Mouse (Mus musculus) olfactory bulb, adult 2 months (tissue): Measurements from ENCODE around the gene Ttf1. TPM values are rescaled to one million over a fixed set of nuclear protein-coding genes. Genes with fewer than 3 reads are reported as not detected.

ENCODE experiments used
- H3K27ac ChIP-seq: fragments of 200-500 bp; 2 replicates; pipeline ENCODE4 v1.5.1; 2012; ENCODE audit warnings: low read depth, low read length; ENCODE audit not compliant: insufficient read depth
- H3K4me1 ChIP-seq: fragments of 200-500 bp; 2 replicates; pipeline ENCODE4 v1.6.1; 2012; ENCODE audit warnings: low read length; ENCODE audit not compliant: control insufficient read depth, insufficient read depth
- H3K4me3 ChIP-seq: fragments of 200-500 bp; 2 replicates; pipeline ENCODE4 v1.5.1; 2012; ENCODE audit warnings: mild to moderate bottlenecking, low read depth, low read length, moderate library complexity; ENCODE audit not compliant: insufficient read depth
- CTCF ChIP-seq: fragments of 200-500 bp; IDR thresholded peaks from 2 replicates; pipeline ENCODE4 v1.5.1; 2012; ENCODE audit warnings: low read depth, mild to moderate bottlenecking, low read length, moderate library complexity; ENCODE audit not compliant: insufficient read depth
- POLR2A ChIP-seq: fragments of 200-500 bp; IDR thresholded peaks from 2 replicates; pipeline ENCODE4 v1.6.1; 2012; ENCODE audit warnings: mild to moderate bottlenecking, low read depth, low read length, moderate library complexity; ENCODE audit not compliant: insufficient read depth
- WGBS: fragments of 180-500 bp; shearing (Covaris S2); methylation state at CpG from one replicate; pipeline ENCODE4 v1.1.7; 2018; 5-methylcytosine and 5-hydroxymethylcytosine counted together
- polyA plus RNA-seq: library from polyadenylated mRNA; stranded (reverse); fragments of >200 nt; gene quantifications from 2 replicates; pipeline ENCODE4 v1.2.4, GENCODE M21; 2012; ENCODE audit warnings: low replicate concordance; ENCODE audit not compliant: missing spikeins, insufficient read depth, insufficient read length

The Ttf1 gene
- polyA plus RNA-seq, 1 experiment, result not detected

DNA sequence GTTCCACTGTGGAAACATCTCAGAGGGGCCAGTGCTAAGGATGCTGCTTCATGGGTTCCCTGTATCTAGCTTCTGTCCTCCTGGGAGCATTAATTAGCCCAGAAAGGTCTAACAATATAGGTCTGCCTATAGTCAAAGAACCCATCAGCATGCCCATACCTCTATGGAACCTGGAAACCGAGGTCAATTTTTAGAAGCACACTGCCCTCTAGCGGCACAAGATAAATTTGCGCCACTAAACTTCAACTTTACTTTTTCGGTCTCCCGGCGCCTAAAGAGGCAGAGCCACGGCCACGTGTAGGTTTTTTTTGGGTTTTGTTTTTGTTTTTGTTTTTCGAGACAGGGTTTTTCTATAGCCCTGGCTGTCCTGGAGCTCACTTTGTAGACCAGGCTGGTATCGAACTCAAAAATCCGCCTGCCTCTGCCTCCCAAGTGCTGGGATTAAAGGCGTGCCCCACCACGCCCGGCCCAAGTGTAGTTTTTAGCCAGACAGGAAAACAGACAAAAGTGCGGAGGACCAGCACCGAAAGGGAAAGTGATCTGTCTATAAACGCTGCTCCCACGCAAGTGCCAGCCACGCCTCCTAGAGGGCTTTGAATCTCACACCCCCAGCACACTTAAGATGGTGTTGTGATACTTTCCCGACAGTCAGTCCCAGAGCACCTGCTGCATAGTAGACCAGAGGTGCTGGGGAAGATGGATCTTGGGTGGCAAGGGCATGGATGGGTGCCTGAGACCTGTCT is 6.1 kb upstream of the Ttf1 start:
- Histone ChIP-seq H3K4me1 (peaks cover 8% of the 10 kb centered on the region; the same call in 1 of the 2 replicates), H3K27ac (no peak overlapping the region), H3K4me3 (no peak overlapping the region)
- TF ChIP-seq POLR2A (no peak), CTCF (peak; percentile 21; the same call in 1 of the 2 replicates)
- 3% methylated on average over 20 of the region's 20 CpGs for WGBS

DNA sequence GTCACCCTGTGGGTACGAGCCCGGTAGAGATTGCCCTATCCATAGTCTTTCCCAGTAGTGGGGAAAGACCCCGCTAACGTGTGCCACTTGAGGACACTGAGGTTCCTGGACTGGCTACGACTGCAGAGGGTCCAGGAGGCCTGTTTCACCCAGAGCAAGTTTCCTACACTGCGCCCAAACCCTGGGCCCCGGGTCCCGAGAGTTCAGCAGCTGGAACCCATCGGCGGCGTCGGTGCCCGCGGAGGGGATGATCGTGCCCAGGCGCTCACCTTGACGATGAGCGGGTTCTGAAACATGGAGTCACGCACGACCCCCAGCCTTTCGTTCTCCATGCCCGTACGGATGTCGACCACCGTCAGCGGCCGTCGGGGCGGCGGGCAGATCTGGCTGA is 5.5 kb upstream of the Ttf1 start:
- Histone ChIP-seq H3K4me3 (peak overlapping the region; percentile 57), H3K27ac (no peak overlapping the region), H3K4me1 (peaks cover 8% of the 10 kb centered on the region; the same call in 1 of the 2 replicates)
- TF ChIP-seq CTCF, result no peak
- no peak for TF ChIP-seq POLR2A
- WGBS, result 2% methylated on average over 30 of the region's 30 CpGs

DNA sequence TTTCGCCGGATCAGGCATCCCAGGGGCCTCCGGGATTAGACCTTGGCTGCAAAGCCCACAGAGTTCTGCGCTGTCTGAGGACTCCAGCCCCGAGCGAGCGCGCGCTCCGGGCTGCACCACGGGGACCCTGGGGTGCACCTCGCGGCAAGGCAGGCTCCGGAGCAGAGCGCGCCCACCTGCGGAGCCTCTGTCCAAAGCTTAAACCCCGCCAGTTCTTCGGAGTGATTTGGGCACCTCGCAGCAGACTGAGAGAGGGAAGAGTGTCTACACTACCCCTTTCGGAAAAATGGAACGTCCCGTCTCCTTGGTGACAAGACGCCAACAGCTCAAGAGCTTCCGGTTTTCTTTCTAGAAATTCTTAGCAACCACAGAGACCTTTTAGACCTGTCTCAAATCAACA is 5.1 kb upstream of the Ttf1 start, which contains the start of gene Cfap77:
Gene Cfap77 (minus strand): TSS at position 76 of the 400 bp plus-strand sequence.
- TF ChIP-seq POLR2A (no peak), CTCF (no peak)
- H3K4me1 ChIP-seq, result peaks cover 8% of the 10 kb centered on the region; the same call in 1 of the 2 replicates
- H3K4me3 ChIP-seq, result peak within 1 kb of the TSS; percentile 57
- under 1% methylated on average over 25 of the region's 25 CpGs for WGBS
- H3K27ac ChIP-seq, result no peak within 1 kb of the TSS

DNA sequence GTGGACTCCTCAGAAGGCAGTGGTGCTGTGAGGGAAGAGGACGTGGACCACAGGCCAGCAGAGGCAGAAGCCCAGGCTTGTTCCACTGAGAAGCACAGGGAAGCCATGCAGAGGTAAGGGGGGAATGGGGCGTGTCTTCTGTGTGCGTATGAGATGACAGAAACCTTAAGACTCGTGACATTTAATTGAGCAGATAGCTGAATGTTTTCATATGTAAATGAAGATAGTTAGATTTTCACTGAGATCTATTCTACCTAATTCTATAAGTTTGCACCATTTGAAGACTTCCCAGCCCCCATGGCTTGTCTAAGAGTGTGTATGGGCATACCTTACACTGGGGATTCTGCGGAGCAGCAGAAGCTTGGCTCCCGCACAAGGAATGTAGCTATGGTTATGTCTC is 5.7 kb downstream of the Ttf1 start:
- TF ChIP-seq CTCF (no peak), POLR2A (no peak)
- WGBS, result 89% methylated on average over 6 of the region's 6 CpGs

DNA sequence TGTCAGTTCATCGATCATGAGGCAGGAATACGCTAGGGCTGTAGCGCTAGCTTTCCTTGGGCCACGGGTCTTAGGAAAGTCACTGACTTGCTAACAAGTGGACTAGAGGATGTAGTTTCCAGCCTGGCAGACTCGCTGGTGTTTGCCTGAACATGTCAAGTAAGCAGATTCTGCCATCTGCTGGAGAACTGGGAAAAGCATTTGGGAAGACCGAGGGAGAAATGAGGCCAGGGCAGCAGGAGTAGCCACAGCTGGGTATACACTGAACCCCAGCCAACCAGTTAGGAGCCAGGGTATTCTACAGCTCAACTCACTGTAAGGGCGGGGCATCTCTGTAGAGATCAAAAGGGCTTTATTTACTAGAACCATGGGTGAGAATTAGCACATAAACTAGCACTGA is 6.3 kb downstream of the Ttf1 start:
- no peak for TF ChIP-seq POLR2A
- no peak for TF ChIP-seq CTCF
- 50% methylated on average over 7 of the region's 7 CpGs for WGBS

More for the DNA sequence above, 5.7 kb downstream of the Ttf1 start:
- Histone ChIP-seq H3K4me1 (0 out of 2 replicates have a peak, but pooled peaks cover 4% of the 10 kb centered on the region), H3K4me3 (no peak overlapping the region), H3K27ac (no peak overlapping the region)

DNA sequence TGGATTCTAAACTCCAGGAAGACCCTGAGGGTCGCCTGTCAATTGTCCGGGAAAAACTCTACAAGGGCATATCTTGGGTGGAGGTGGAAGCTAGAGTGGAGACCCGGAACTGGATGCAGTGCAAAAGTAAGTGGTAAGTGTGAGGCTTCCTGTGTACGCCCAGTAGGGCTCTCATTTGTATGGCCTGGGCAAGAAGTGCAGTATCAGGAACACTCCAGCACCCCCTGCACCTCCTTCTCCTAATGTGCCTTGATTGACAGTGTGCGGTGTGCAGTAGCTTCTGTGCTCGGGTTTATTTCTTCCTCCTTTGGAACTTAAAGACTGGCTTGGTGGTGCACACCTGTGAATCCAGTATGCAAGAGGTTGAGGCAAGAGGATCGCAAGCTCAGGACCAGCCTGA is 14.6 kb downstream of the Ttf1 start:
- H3K4me1 ChIP-seq, result no peaks in the 10 kb centered on the region
- no peak overlapping the region for H3K27ac ChIP-seq
- H3K4me3 ChIP-seq, result no peak overlapping the region
- 94% methylated on average over 7 of the region's 7 CpGs for WGBS
- TF ChIP-seq POLR2A, result no peak

More for the DNA sequence above, 6.3 kb downstream of the Ttf1 start:
- no peak overlapping the region for H3K27ac ChIP-seq
- H3K4me1 ChIP-seq, result 0 out of 2 replicates have a peak, but pooled peaks cover 4% of the 10 kb centered on the region
- no peak overlapping the region for H3K4me3 ChIP-seq

DNA sequence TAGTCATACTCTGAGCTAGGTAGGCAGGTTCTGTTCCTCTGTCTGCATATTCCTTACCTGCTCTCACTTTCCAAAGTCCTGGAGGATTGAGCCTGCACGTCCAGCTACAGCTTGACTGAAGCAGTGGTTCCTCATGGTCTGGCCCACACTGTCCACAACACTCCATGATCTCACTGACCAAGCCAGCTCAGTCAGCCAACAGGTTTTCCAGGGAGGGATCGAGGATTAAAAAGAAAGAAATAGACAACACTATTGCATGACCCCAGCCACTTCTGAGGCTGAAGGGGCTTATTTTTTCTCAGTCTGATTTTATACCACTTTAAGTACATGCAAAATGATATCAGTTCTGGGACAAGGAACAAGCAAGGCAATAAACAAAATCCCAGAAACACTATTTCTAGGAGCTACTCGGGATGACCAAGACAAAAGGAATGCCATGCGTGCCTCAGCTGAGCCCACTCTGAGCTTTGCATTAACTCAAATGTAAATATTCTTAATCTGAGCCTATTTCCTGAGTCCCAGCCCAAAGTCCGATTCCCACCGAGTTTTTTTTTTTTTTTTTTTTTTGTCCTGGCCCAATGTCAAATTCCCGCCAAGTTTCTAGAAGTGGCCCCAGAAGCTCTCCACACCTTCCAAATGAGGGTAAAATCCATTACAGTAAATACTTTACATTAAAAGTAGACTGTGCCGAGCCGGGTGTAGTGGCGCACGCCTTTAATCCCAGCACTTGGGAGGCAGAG is 15.4 kb downstream of the Ttf1 start:
- 87% methylated on average over 11 of the region's 11 CpGs for WGBS
- H3K4me1 ChIP-seq, result no peaks in the 10 kb centered on the region
- H3K4me3 ChIP-seq, result no peak overlapping the region
- H3K27ac ChIP-seq, result no peak overlapping the region
- TF ChIP-seq CTCF (no peak), POLR2A (no peak)

DNA sequence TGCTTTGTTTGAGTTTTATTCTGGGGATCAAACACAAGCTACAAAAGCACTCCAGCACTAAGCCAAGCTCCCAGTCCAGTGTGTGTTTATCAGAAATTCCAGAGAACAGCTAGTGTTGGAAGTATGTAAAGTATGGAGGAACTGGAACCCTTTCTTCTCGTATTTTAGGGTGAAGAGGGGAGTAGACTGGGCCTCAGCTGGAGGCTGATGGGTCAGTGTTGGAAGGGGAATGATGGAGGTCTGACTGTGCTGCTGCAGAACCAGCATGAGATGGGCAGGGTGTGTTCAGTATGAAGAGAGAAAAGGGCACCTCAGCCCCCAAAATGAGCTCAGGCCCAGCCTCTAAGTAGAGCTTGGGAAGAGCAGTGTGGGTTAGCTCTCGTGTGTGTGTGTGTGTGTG is 16.2 kb downstream of the Ttf1 start:
- H3K27ac ChIP-seq, result no peak overlapping the region
- TF ChIP-seq CTCF (no peak), POLR2A (no peak)
- no peaks in the 10 kb centered on the region for H3K4me1 ChIP-seq
- H3K4me3 ChIP-seq, result no peak overlapping the region
- WGBS, result 81% methylated on average over 2 of the region's 2 CpGs

DNA sequence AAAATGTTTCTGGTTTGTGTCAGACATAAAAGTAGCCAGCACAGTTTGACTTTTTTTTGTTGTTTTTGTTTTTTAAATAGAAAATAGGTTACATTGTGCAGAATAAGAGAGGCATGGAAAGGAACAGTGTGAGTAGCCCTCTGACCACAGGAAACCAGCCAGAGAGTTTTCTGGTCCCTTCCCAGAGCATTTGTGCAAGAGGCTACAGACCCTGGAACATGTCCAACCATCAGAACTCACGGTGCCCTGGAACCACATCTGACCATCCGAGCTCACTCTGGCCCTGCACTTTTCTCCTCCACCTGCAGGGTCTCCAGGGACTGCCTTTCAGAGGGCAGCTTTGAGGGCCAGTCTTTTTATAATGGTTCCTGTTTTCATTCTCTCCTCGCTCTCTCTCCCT is 21.9 kb downstream of the Ttf1 start:
- H3K27ac ChIP-seq, result no peak overlapping the region
- TF ChIP-seq CTCF (no peak), POLR2A (no peak)
- 27% methylated on average over 3 of the region's 3 CpGs for WGBS
- H3K4me3 ChIP-seq, result no peak overlapping the region
- H3K4me1 ChIP-seq, result no peaks in the 10 kb centered on the region
